Mouse (Mus musculus): Measurements from ENCODE around the gene Gm5615. TPM values are rescaled to one million over a fixed set of nuclear protein-coding genes. Genes with fewer than 3 reads are reported as not detected.

Gm5615 gene
- polyA plus RNA-seq (2015; fragmentation: Nextera tagmentation; extraction: Ambion mirVana): not detected in 2 replicates

DNA sequence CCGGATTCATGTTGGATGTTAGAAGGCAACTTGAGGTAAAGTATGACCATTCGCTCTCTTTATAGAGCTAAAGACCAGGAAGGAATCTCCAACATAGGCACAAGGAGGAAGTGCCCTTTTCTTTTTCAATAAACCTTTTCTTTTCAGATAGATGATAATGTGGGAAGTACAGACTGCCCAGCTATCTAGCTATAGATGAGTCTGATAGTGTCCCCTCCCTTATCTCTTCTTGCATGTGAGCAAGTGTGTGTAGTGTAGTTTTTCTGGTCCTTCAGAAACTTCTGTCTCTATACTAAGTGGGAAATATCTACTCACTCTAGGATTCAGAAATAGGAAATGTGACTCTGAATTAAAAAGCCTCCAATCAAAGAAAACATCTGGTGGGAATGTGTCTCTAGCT lies at the start of gene Gm5615:
Gene Gm5615 (minus strand): TSS at position 101 of the 400 bp plus-strand sequence.
- no peak for DNase-seq (ENCODE audit: low spot score)

DNA sequence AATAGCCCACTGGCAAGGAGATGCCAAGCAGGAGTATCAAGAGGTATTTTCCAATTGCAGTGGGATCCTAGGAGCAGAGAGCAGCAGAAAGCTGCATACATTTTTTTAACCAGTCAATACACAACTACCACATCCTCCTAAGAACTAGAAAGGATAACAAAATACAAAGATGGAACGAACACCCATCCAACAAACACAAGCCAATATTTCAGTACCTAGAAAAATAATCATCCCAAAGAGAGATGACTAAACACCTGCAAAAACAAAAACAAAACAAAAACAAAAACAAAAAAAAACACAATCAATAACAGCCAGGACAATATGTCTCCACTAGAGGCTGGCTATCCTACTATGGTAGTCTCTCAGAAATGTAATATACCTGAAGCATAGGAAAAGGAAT lies 40.8 kb upstream of the Gm5615 start, which contains the start of gene Gm17689:
Gene Gm17689 (minus strand): TSS at position 101 of the 400 bp plus-strand sequence.
- no peak for DNase-seq (ENCODE audit: low spot score)

- DNase-seq (ENCODE audit: low spot score): no peak
Observed at GRCm38 (mm10) chr9:36504211-36504610, 37.6 kb downstream of the Gm5615 start.

DNA sequence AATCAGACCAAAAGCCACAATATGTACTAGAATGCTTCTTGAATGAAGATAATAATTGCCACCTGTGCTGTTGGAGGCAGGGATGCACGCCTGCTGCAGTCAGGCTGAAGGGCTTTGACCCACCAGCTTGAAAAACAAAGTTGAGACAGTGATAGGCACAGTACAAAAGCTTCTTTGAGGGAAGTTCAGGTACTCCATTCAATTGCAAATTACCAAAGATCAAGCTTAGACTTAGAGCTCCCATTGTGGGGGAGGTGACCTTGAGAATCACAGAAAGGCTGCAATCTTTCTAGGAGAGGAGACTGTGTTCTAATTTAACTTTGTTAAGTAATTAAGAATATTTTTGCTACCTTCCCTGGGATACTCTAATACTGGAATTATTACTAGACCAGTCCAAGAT lies 45.9 kb downstream of the Gm5615 start:
- no peak for DNase-seq (ENCODE audit: low spot score)

DNA sequence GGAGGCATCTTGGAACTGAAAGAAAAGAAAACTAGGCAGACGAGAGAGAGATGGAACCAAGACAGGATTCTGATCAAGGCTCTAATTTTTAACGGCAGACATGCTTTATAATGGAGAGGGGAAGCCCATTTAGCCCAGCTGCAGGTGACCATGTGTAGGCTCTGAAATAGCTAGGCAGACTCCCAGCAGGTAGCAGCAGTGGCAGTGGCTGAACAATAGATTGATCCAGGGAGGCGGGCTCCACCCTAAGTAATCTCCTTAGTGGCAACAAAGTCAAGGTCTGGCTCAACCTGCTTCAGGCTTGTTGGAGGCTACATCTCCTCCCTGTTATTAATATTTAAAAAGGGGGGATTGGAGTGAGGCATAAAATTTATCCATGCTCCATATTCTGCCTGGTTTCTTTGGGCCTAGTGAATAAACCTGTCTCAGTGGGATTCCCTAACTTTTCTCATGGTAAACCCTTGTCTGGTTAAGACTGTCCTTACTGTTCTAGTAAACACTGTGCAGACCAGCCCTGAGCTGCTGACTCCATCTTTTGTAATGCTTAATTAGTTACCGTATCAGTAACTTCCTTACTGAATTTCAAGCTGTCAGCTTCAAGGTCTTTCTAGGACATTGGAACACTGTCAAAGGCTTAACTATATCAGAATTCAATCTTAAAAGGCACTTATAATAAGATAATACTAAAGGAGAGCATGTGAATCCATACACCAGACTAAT lies 47.1 kb downstream of the Gm5615 start:
- DNase-seq (ENCODE audit: low spot score): no peak

Other genes starting within 250 kb of the Gm5615 start
- gene Gm7257, start 110.1 kb downstream of the Gm5615 start, polyA plus RNA-seq (2015; fragmentation: Nextera tagmentation; extraction: Ambion mirVana): 0.27 and 0.69 TPM in 2 replicates
- not detected in 2 replicates for gene Gm9513, start 66.3 kb downstream of the Gm5615 start, polyA plus RNA-seq (2015; fragmentation: Nextera tagmentation; extraction: Ambion mirVana)
- gene Gm17689, start 40.7 kb upstream of the Gm5615 start, polyA plus RNA-seq (2015; fragmentation: Nextera tagmentation; extraction: Ambion mirVana): not detected in 2 replicates
- gene A630095E13Rik, start 101.4 kb upstream of the Gm5615 start, polyA plus RNA-seq (2015; fragmentation: Nextera tagmentation; extraction: Ambion mirVana): 0.60 TPM in 2 replicates
- gene Acrv1, start 151.3 kb upstream of the Gm5615 start, polyA plus RNA-seq (2015; fragmentation: Nextera tagmentation; extraction: Ambion mirVana): 0.19 TPM in 1 of 2 replicates, not detected in the other
- gene Chek1, start 185.1 kb upstream of the Gm5615 start, polyA plus RNA-seq (2015; fragmentation: Nextera tagmentation; extraction: Ambion mirVana): 37.3 and 44.4 TPM in 2 replicates
- 155 and 166 TPM in 2 replicates for gene Stt3a, start 225.7 kb upstream of the Gm5615 start, polyA plus RNA-seq (2015; fragmentation: Nextera tagmentation; extraction: Ambion mirVana)